Mouse (Mus musculus): ENCODE measurements around the gene Sypl2.

GRCm38 (mm10) chr3:108165532-108166315 lies 60.7 kb downstream of the Sypl2 start:
- TF ChIP-seq POLR2AphosphoS5 (IDR thresholded peaks at IDR 0.05; ENCODE audit: borderline replicate concordance, low read depth, low read length) (no peak), CTCF (IDR thresholded peaks at IDR 0.05 in 2 of 3, conservative IDR thresholded peaks at IDR 0.05 in 1 of 3; ENCODE audit: control insufficient read depth in 1 of 3, insufficient read depth in 1 of 3, low read depth in 2 of 3, low read length in 3 of 3, poor library complexity in 1 of 3, severe bottlenecking in 1 of 3) (no peak), ZNF384 (IDR thresholded peaks at IDR 0.05; ENCODE audit: low read depth, low read length) (no peak)
